Mouse (Mus musculus): Measurements from ENCODE around the gene Dlec1. TPM values are rescaled to one million over a fixed set of nuclear protein-coding genes. Genes with fewer than 3 reads are reported as not detected.

The Dlec1 gene
- polyA plus RNA-seq, 1 experiment from 2014 or later: 0.75 TPM

DNA sequence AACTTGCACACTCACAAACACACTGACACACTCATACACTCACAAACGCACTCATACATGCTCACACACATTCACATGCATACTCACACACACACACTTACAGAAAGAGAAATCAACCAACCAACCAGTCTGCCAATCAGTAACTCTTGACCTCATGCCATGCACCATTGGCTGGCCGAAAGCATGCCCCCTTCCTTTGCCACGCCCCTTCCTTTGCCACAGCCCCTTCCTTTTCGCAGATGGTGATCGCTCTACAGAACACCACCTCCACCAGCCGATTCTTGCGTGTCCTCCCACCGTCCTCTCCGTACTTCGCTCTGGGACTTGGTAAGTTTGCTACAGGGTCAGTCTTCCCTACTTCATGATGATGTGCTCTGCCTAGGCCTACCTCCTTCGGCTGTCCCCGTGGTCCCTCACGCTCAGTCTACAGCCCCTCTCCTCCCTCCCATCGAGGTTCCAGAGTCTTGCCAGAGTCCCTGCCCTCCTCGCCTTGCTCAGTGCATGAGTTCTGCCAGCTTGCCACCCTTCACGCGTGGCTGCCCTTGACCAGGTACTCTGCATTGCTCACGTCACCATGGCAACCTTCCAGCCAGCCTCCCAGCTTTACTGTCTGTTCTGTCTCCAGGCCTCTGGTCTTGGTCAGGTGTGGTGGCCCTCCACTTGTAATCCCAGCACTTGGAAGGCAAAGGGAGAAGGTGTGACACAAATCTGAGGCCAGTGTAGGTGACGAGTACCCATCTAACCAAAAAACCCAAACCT lies 17.3 kb downstream of the Dlec1 start:
- no peak overlapping the region for H3K27ac ChIP-seq
- peaks cover 9% of the 10 kb centered on the region for H3K4me1 ChIP-seq (replicated peaks)
- 83% methylated on average over 19 of the region's 19 CpGs for WGBS
- no peak overlapping the region for H3K4me3 ChIP-seq (replicated peaks)
- no peak for ATAC-seq
- H3K27me3 ChIP-seq: no peaks in the 10 kb centered on the region
- no peak overlapping the region for H3K4me2 ChIP-seq (replicated peaks)
- H3K9ac ChIP-seq (replicated peaks): no peak overlapping the region
- H3K36me3 ChIP-seq: no peaks in the 10 kb centered on the region
- H3K9me3 ChIP-seq: no peaks in the 10 kb centered on the region

DNA sequence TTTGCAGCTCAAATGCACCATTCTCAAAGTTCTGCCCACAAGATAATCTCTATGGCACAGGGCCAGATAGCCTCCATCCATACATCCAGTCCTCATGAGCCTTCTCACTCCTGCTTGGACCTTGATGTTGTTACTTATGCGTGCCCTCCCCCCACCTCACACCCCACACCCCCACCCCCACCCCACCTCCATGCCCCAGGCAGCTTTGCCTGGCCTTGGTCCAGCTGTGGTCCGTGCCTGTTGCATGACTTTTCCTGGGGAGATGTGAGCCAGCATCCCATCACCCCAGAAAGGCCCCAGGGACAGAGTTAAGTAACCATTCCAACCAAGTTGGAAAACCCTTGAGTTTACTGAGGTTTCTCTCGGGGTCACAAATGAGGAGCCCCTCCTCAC lies 17.9 kb downstream of the Dlec1 start:
- ATAC-seq: no peak
- Histone ChIP-seq H3K9me3 (no peaks in the 10 kb centered on the region), H3K4me2 (replicated peaks) (no peak overlapping the region), H3K27ac (no peak overlapping the region), H3K36me3 (no peaks in the 10 kb centered on the region), H3K9ac (replicated peaks) (no peak overlapping the region), H3K4me1 (replicated peaks) (peaks cover 9% of the 10 kb centered on the region), H3K27me3 (no peaks in the 10 kb centered on the region), H3K4me3 (replicated peaks) (no peak overlapping the region)
- WGBS: 81% methylated on average over 3 of the region's 3 CpGs

DNA sequence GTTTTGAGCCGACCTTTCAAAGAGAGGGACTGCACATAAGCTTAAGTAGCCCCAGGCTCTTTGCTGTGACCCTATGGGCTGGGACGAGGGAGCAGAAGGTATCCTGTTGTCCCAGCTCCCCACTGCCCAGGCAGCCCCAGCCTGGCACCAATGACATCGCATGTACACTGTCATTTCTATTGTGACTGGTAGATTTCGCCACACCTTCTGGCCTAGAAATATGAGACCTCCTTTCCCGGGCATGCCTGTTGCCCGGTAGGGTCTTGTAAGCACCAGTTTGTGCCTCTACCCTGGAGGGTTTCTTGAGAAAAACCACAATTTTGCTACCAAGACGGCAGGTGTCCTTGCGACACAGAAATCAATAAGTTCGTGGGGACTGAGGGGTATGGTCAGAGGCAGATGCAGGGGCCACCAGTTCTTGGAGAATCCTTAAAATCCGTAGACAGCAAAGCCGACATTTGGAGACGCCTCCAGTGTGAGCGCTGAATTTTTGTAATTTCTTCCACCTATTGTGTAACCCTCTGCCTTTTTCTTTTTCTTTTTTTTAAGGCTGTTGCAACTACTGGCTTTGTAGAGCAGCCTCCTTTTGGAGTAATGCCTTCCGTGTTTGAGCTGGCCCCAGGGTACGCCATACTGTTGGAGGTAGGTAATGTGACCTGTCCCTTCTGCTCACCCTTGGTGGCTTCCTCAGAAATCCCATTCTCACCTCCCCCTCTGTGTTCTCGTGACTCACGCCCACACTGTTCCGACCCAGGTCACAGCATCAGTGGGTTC lies 20.5 kb downstream of the Dlec1 start:
- no peaks in the 10 kb centered on the region for H3K36me3 ChIP-seq
- H3K9me3 ChIP-seq: no peaks in the 10 kb centered on the region
- no peak overlapping the region for H3K9ac ChIP-seq (replicated peaks)
- no peak overlapping the region for H3K27ac ChIP-seq
- no peaks in the 10 kb centered on the region for H3K27me3 ChIP-seq
- H3K4me3 ChIP-seq (replicated peaks): no peak overlapping the region
- no peak overlapping the region for H3K4me2 ChIP-seq (replicated peaks)
- WGBS: 89% methylated on average over 18 of the region's 18 CpGs
- no peak for ATAC-seq
- H3K4me1 ChIP-seq (replicated peaks): peaks cover 9% of the 10 kb centered on the region

DNA sequence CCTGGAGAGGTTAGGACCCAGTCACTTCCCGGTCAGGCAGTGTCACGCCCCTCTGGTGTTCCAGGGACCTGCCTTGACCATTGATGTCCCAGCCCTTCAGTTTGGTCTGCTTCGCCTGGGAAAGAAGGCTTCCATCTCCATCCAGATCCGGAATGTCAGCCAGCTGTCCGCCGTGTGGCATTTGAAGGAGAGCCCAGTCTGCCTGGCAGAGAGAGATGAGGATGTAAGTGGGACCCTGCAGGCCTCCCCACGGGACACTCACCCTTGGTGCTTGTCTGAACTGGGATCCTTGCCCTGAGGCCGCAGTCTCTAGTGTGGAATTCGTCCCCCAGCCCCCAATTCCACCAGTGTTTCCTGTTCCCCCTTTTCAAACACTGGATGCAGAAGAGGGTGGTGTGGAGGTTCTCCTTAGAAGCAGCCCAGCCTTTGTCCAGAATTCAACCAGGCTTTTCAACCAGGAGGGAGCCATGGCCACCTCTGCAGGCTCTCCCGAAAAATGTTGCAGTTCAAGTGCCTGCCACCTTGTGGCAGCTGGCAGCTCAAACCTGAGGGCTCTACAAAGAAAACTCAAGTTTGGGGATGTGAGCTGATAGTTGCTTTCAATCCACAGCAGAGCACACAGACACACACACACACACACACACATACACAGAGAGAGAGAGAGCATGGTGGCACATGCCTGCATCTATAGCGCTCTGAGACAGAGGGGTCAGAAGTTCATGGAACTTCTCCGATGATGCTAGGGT lies 26.3 kb downstream of the Dlec1 start:
- no peaks in the 10 kb centered on the region for H3K27me3 ChIP-seq
- no peak for ATAC-seq
- H3K4me2 ChIP-seq (replicated peaks): no peak overlapping the region
- no peak overlapping the region for H3K9ac ChIP-seq (replicated peaks)
- H3K4me3 ChIP-seq (replicated peaks): no peak overlapping the region
- no peaks in the 10 kb centered on the region for H3K4me1 ChIP-seq (replicated peaks)
- WGBS: 82% methylated on average over 12 of the region's 12 CpGs
- H3K27ac ChIP-seq: no peak overlapping the region
- no peaks in the 10 kb centered on the region for H3K36me3 ChIP-seq
- H3K9me3 ChIP-seq: no peaks in the 10 kb centered on the region

DNA sequence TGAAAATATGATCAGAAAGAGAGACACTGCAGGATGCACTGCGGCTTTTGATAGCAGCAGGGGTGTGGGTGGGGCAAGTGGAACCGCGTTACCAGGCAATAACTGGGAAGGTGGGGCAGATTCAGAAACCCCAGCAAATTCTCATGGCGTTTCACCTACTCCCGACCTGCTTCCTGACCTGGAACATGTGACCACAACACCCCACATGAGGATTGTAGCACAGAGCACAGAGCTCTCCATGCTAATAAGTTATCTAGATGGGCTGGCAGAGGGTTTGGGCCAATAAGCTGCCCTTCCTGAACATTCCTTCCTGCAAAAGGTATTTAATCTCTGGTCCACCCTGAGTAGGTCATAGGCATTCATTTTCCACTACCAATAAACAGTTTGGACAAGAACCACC lies 28.4 kb downstream of the Dlec1 start:
- Histone ChIP-seq H3K4me2 (replicated peaks) (no peak overlapping the region), H3K36me3 (no peaks in the 10 kb centered on the region), H3K9ac (replicated peaks) (no peak overlapping the region), H3K4me1 (replicated peaks) (no peaks in the 10 kb centered on the region), H3K9me3 (no peaks in the 10 kb centered on the region), H3K27ac (no peak overlapping the region), H3K27me3 (no peaks in the 10 kb centered on the region), H3K4me3 (replicated peaks) (no peak overlapping the region)
- WGBS: 62% methylated on average over 5 of the region's 5 CpGs
- no peak for ATAC-seq

DNA sequence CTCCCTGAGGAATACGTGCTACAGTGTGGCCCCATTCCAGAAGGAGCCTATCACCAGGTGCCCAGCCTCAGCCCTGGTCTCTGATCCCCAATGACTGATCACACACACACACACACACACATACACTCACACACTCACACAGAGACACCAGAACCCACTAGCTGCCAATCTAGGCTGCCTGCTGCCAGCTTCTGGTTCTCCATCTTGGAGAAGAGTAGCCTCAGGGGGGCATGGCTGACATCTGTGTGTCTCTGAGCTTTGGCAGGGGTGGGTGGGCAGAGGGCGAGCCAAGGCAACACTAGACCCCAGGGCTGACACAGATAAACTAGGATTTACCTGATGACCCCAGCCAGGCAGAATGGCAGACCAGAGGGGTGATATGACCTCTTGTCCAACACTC lies 36.6 kb downstream of the Dlec1 start:
- H3K36me3 ChIP-seq: no peaks in the 10 kb centered on the region
- ATAC-seq: no peak
- WGBS: 78% methylated on average over 2 of the region's 2 CpGs

DNA sequence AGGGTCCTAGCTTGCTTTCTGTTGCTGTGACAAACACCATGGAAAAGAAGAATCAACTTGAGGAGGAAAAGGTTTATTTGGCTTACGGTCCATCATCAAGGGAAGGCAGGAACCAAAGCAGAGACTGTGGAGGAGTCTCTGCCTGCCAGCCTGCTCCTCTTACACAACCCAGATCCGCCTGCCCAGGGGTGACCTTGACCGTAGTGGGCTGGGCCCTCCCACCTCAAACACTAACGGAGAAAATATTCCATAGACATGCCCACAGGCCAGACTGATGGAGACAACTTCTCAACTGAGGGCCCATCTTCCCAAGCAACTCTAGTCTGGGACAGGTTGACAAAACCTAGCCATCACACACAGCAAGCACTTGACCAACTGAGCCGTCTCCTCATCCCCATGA lies 39.8 kb downstream of the Dlec1 start:
- no peak overlapping the region for H3K4me2 ChIP-seq (replicated peaks)
- H3K36me3 ChIP-seq: no peaks in the 10 kb centered on the region
- 88% methylated on average over 5 of the region's 5 CpGs for WGBS
- H3K9me3 ChIP-seq: no peaks in the 10 kb centered on the region
- H3K27ac ChIP-seq: no peak overlapping the region
- no peaks in the 10 kb centered on the region for H3K4me1 ChIP-seq (replicated peaks)
- H3K27me3 ChIP-seq: no peaks in the 10 kb centered on the region
- no peak overlapping the region for H3K9ac ChIP-seq (replicated peaks)
- no peak for ATAC-seq
- H3K4me3 ChIP-seq (replicated peaks): no peak overlapping the region

More for the DNA sequence above, 36.6 kb downstream of the Dlec1 start:
- H3K9me3 ChIP-seq: no peaks in the 10 kb centered on the region
- no peak overlapping the region for H3K27ac ChIP-seq
- no peak overlapping the region for H3K4me3 ChIP-seq (replicated peaks)
- H3K27me3 ChIP-seq: no peaks in the 10 kb centered on the region
- H3K4me1 ChIP-seq (replicated peaks): no peaks in the 10 kb centered on the region
- no peak overlapping the region for H3K4me2 ChIP-seq (replicated peaks)
- H3K9ac ChIP-seq (replicated peaks): no peak overlapping the region

DNA sequence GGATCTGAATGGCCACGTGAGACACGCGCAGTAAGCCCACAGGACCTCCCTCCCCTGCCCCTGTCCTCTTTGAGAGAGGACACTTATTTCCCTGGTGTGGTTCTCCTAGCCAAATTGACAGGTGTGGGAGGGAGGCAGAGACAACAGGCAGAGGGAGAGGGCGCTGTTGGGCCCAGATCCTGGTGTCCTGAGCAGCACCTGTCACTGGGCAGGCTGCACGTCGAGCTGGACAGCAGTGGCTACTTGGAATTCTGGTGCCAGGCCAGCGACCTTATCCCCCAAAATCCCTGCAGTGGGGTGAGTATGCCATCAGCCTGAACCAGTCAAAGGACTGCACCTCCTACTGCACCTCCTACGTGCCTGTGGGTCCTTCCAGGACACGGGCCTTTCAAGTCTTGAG lies 41.1 kb downstream of the Dlec1 start:
- no peak for ATAC-seq
- 69% methylated on average over 9 of the region's 9 CpGs for WGBS
- Histone ChIP-seq H3K4me2 (replicated peaks) (no peak overlapping the region), H3K4me3 (replicated peaks) (no peak overlapping the region), H3K27me3 (no peaks in the 10 kb centered on the region), H3K9ac (replicated peaks) (no peak overlapping the region), H3K9me3 (no peaks in the 10 kb centered on the region), H3K36me3 (no peaks in the 10 kb centered on the region), H3K4me1 (replicated peaks) (no peaks in the 10 kb centered on the region), H3K27ac (no peak overlapping the region)

DNA sequence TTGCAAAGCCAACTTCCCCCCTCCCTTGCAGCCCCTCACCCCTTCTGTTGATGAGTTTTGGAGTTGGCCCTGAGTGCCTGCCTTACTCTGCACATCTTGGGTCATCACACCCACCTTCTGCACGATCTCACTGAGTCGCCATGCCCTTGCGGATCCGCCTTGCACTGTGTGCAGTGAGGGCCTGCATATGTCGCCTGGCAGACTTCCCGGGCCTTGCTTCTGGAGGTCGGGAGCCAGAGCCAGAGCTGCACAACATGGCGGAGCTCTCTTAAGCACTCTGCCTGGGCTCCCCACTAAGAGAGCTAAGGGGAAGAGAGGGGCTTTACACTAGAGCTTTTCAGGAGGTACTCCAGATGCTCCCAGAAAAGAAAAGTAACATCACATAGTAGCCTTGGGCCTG lies 42.4 kb downstream of the Dlec1 start:
- H3K27me3 ChIP-seq: no peaks in the 10 kb centered on the region
- no peak overlapping the region for H3K4me2 ChIP-seq (replicated peaks)
- 85% methylated on average over 8 of the region's 8 CpGs for WGBS
- no peak overlapping the region for H3K9ac ChIP-seq (replicated peaks)
- H3K27ac ChIP-seq: no peak overlapping the region
- no peaks in the 10 kb centered on the region for H3K4me1 ChIP-seq (replicated peaks)
- no peaks in the 10 kb centered on the region for H3K36me3 ChIP-seq
- H3K4me3 ChIP-seq (replicated peaks): no peak overlapping the region
- no peak for ATAC-seq
- no peaks in the 10 kb centered on the region for H3K9me3 ChIP-seq

DNA sequence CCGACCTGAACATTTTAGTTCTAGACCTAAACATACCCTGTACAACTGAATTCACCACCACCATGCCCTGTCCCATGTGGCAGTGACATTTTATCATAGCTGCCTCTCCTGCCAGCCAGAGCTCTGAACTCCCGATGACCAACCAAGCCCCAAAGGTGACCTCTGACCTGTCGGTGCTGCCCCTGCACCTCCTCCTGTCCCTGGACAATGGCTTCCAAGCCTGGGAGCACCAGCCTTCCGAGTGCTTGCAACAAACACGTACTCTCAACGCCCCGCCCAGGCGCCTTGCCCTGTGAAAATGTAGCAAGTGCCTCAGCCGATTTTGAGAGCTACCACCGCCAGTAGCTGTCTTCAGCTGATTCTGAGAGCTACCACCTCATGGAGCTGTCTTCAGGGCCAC lies 42.9 kb downstream of the Dlec1 start:
- H3K9me3 ChIP-seq: no peaks in the 10 kb centered on the region
- no peak overlapping the region for H3K4me3 ChIP-seq (replicated peaks)
- no peaks in the 10 kb centered on the region for H3K4me1 ChIP-seq (replicated peaks)
- no peaks in the 10 kb centered on the region for H3K36me3 ChIP-seq
- no peak overlapping the region for H3K27ac ChIP-seq
- 49% methylated on average over 10 of the region's 10 CpGs for WGBS
- H3K9ac ChIP-seq (replicated peaks): no peak overlapping the region
- no peak for ATAC-seq
- H3K27me3 ChIP-seq: no peaks in the 10 kb centered on the region
- no peak overlapping the region for H3K4me2 ChIP-seq (replicated peaks)

DNA sequence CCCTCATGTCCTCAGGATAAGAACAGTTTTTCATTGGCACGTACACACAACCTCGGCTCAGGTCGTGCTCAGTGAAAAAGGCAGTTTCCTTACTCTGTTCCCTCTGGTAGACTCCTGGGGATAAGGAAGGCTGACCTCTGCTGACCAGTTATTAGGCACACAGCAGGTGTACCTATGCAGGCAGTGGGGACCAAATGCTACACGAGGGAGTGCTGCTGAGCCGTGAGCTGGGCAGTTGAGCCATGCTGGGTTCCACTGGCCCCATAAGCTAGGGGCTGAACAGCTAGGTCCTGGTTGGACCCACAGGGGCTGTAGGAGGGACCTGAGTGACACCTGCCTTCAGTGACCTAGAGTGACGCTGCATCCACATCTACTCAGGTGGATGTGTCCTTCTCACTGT lies 43.4 kb downstream of the Dlec1 start:
- Histone ChIP-seq H3K9ac (replicated peaks) (no peak overlapping the region), H3K4me3 (replicated peaks) (no peak overlapping the region), H3K36me3 (no peaks in the 10 kb centered on the region), H3K9me3 (no peaks in the 10 kb centered on the region), H3K4me1 (replicated peaks) (no peaks in the 10 kb centered on the region), H3K27ac (no peak overlapping the region), H3K4me2 (replicated peaks) (no peak overlapping the region), H3K27me3 (no peaks in the 10 kb centered on the region)
- no peak for ATAC-seq
- WGBS: 62% methylated on average over 6 of the region's 6 CpGs

DNA sequence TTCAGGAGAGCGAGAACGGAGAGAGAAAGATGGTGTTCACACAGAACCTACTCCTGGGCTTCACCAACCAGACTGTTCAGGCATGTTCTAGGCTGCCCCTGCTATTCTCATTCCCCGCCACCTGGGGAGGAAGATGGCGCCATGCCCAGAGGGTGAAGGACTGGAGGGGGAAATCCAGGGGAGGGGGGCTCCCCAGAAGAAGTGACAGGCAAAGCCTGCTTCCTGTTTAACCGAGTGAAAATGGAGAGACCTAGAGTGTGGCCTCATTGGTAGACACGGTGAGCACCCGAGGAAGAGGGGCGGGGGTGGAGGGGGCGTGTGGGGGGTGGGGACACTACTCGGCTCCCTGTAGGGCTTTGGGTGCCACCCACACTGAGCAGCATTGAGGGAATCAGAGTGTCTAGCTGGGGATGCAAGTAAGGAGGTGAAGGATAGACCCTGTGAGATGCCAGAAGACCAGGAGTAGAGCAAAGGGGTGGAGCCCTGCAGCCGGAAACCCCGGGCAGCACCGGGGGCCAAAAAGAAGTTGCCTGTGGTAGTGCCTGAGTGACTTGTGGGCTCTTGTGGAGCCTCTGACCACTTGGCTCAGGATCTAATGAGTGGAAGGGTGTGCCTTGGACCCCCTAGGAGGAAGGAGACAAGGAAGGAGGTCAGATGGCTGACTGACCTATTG lies 44.0 kb downstream of the Dlec1 start:
- no peak overlapping the region for H3K4me3 ChIP-seq (replicated peaks)
- 83% methylated on average over 13 of the region's 13 CpGs for WGBS
- no peak overlapping the region for H3K27ac ChIP-seq
- H3K9ac ChIP-seq (replicated peaks): no peak overlapping the region
- H3K27me3 ChIP-seq: no peaks in the 10 kb centered on the region
- H3K4me2 ChIP-seq (replicated peaks): no peak overlapping the region
- no peaks in the 10 kb centered on the region for H3K36me3 ChIP-seq
- ATAC-seq: 0 out of 2 replicates have a peak, but pooled peaks have one; percentile 27
- no peaks in the 10 kb centered on the region for H3K9me3 ChIP-seq
- H3K4me1 ChIP-seq (replicated peaks): no peaks in the 10 kb centered on the region

Measured in midbrain, embryonic 13.5 days (tissue).